Mouse (Mus musculus) spleen, postnatal 14 days (tissue): ENCODE measurements at regions not wholly inside any gene's neighbourhood (a gene's known extent, or its start where the extent isn't known, plus 50 kb on each side); places are given as distances from the start of the nearest gene placed in this dataset.
"Not testable (repeated sequence)": the region's sequence is repeated elsewhere in the genome, so short reads cannot be mapped to it uniquely, and the experiment has no call there.

Experiments used
- DNase-seq, 2 experiments: peaks; one replicate each; pipeline ENCODE4 v3.0.0; 2021 to 2022; ENCODE audit warnings: low spot score in 2 of 2

DNA sequence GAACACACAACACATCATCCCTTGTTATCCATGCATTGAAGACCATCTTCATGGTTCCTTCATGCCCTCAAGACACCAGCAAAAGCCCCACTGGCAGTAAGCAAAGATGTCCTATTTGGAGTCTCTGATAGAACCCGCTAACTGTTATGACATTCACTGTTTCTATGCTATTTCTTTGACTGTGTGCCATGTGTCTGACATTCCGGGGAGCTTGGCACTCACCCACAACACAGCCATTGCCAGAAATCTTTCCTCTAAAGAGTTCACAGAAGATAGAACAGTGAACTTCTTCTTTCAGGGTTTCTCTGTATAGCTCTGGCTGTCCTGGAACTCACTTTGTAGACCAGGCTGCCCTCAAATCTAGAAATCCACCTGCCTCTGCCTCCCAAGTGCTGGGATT is 261.2 kb downstream of the Setd4 start:
- DNase-seq, result no peak

DNA sequence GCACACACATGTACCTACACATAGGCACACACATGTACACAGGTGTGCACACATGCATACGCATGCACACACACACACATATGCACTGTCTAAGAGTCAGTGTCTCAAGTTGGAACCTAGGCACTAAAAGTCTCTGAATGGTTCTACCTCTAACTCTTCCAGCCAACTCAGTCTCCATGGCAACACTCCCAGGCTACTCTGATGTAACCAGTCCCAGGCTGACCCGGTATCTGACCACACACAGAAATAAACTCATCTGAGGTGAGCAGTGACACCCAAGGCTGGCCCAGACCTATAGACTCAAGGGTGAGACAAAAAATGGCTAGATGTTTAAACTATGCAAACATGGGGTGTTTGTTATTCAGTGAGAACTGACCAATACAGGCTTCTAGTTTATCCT is 262.1 kb downstream of the Setd4 start:
- DNase-seq, result no peak

DNA sequence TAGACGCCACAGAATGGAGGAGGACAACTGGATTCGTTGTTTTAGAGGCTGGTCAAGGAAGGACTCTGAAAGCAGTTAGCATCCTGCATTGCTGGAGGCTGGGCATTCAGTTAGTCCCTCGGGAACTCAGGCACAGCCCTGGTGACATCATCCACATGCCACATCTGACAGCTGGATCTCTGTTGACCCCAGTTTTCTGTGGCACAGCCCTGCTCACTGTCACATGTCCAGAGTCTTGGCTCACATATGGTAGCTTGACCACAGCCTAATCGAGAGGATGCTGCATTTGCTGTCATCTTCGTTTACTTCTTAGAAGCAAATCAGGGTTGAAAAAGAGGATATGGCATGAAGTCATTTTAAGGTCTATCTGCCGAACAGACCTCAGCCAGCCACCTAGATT is 265.1 kb downstream of the Setd4 start:
- no peak for DNase-seq

- DNase-seq, result no peak
Measured at GRCm38 (mm10) chr16:93335322-93336111, 268.3 kb downstream of the Setd4 start.

GRCm38 (mm10) chr16:93333654-93334053 is 270.2 kb downstream of the Setd4 start:
- no peak for DNase-seq

DNA sequence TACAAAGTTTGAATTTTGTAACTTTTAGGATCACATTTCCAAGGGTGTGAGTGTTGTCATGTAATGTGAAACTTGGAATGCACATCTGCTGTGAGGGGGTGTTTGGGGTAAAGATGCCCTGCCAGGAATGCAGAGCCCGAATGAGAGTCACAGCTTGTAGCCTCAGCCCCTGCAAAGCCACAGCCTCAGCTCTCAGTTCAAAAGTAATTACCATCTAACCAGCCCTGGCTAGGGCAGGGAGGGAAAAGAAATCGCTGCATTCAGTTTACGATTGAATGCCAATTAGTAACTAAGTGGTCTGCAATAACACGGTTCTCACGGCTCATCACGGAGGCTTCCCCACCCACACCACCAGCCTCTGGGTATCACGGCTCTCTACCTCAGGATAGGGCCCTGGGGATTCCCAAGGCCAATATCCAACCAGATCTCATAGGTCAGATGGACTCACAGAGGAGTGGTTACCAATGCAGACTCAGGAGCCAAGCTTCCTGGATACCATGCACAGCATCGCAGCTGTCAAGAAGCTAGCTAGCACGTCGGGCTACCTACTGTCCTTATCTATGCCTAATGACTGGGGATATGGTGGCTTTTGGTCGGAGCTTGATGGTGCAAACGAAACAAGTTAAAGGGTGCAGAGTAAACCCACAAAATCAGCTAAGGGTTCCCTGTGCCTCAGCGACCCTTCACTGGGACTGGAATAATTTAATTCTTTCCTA is 275.0 kb downstream of the Setd4 start:
- DNase-seq, result no peak

DNA sequence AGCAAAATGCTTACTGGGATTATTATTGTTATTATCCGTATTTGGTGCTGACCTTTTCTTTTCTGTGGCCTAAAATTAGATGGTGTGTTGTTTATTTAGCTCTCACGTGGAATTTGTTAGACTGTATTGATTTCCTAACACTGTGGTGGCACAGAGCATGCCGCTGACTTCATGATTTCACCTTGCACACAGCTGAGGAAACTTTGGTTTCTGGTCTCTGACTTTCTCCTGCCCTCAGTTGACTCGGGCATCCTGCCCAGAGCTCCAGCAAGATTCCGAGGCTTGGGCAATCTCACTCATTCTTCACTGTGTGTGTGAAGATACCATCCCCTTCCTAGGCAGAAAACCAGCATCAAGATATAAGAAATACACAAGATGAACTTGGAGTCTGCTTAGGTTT is 279.0 kb downstream of the Setd4 start:
- DNase-seq, result no peak

DNA sequence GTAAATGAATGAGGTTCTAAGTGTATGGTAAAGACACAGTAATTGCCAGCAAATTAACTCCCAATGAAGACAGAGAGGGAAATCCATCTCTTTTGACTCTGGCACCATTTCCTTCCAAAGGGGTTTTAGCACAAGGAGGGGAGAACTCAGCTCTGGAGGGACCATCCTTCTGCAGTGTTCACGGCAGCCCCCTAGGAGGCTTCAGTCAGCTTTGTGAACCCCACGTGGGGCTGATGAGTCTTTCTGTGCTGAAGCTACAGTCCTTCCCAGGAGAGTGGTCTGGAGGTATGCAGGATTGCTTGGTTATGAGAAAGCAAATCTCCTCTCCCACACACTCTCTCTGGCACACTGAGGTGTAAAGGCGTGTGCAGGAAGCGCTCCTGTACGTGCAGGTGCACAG is 280.7 kb downstream of the Setd4 start:
- DNase-seq, result no peak

- no peak for DNase-seq
Measured at GRCm38 (mm10) chr16:93319581-93319980, 284.3 kb downstream of the Setd4 start.

- DNase-seq, result no peak
Measured at GRCm38 (mm10) chr16:93311644-93312043, 292.2 kb downstream of the Setd4 start.

- no peak for DNase-seq
Measured at GRCm38 (mm10) chr16:93308666-93309360, 295.1 kb downstream of the Setd4 start.

DNA sequence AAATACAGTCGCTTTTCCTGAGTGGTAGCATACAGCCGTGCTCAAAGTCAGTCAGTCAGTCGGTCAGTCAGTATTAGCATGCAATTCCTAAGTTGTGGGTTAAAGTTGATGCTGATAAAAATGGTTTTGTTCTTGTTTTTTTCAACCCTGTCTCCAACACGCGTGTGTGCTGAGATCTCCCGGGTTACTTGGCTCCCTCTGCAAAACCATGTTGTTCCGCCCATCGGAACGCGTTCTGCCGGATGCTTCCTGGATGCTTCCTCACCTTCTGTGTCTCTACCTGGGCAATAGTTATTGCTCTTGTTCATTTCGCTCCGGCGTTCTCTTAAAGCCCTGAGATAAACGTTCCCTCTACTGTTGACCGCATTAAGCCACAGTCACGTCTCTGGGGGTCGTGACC is 296.9 kb downstream of the Setd4 start:
- no peak for DNase-seq

GRCm38 (mm10) chr16:93306140-93306539 is 297.7 kb downstream of the Setd4 start:
- DNase-seq, result not testable (repeated sequence)

GRCm38 (mm10) chr16:93294430-93294829 is 309.4 kb downstream of the Setd4 start:
- no peak for DNase-seq

GRCm38 (mm10) chr16:93292965-93293653 is 310.8 kb downstream of the Setd4 start:
- DNase-seq, result peak; percentile 11 to 38

DNA sequence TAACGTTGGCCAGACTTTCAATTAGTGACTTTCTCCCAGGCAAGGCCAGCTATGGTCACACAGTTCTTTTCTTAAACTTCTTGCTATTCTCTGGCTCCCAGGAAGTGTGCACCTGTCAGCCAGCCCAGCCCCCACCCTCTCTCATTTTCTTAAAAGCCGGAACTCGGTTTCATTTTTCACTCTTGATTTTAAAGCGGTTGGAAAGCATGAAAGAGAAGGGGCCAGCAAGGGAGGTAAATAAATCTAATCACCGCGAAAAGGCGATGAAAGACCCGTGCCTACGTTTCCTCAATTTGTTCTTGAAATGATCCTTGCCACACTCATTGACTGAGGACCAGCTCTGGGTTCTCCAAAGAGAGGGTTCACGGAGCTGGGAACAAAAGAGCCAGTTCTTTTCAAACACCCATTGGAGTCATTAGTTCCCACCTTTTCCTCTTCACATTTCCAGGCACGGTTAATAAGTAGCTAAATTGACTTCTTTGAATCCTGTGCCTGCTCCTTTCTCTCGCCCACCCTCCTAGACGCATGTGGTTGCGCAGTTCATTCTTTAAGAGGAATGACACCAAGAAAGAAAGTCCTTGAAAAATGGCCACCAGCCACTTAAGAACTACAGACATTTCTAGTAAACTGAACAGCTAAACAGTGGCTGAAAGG is 311.6 kb downstream of the Setd4 start:
- no peak for DNase-seq

GRCm38 (mm10) chr16:93288036-93288435 is 315.8 kb downstream of the Setd4 start:
- DNase-seq, result no peak

DNA sequence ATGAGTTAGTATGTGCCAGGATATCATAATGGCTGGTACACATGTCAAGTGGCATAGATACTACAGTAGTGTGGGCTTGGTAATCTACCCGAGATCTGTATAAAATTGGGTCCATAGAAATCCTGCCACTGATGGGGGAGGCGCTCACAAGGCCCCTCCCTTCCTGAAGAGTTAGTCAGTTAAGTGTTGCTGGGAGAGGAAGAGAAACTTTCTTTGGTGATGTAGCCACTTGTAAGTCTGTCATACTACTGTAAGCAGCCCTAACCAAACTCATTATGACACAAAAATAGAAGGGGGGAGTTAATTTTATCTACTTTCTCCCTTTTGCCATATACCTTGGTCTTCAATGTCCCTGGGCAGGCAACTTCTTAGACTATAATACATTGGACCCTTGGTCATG is 316.3 kb downstream of the Setd4 start:
- DNase-seq, result no peak

- DNase-seq, result no peak
Measured at GRCm38 (mm10) chr16:93286816-93287215, 317.0 kb downstream of the Setd4 start.

DNA sequence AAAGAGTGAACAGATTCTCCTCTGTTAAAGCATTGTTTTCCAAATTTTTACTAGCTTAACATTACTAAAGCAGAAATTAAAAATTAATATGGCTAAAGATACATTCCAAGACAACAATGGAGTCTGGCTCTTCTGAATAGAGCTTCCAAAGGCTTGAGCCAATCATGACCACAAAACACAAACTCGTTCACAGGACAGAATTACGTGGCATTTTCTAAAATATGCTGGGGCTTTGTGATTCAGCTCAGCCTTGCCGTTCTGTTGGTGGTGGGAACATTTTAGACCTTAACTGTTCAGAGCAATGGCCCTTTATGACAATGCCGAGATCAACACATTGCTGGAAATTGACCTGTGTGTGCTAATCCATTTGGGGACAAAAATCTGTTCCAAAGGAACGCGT is 318.7 kb downstream of the Setd4 start:
- no peak for DNase-seq

DNA sequence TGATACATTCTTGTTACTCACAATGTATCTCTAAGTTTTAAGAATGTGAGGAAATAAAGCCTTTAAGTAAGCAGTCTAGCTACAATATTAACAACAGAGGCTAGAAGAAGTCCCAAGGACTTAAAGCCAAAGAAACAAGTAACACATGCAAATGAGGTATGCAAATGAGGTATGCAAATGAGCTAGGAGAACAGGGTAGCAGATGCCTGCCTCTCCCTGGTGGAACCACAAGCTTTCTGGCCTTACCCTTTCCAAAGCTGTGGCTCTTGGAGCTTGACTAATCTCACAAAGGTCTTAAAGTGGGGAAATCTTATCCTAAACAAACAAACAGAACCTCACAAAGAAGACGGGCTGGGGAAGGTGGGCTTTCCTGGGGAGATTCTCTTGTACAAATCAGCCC is 322.1 kb downstream of the Setd4 start:
- DNase-seq, result no peak

- DNase-seq, result no peak
Measured at GRCm38 (mm10) chr16:93272636-93273035, 331.2 kb downstream of the Setd4 start.
